Mouse (Mus musculus) intestine, postnatal 0 days (tissue): ENCODE measurements at regions not wholly inside any gene's neighbourhood (a gene's known extent, or its start where the extent isn't known, plus 50 kb on each side); places are given as distances from the start of the nearest gene placed in this dataset.
A peak's percentile ranks its signal among the peaks of the same experiment; 100 is the strongest.

Experiments used
- ATAC-seq: fragments of 200-750 bp; cut with Nextera tagmentation; 2 replicates; pipeline ENCODE4 v1.8.0; 2017; ENCODE audit warnings: mild to moderate bottlenecking, moderate TSS enrichment, moderate library complexity
- H3K27ac ChIP-seq: fragments of 300-500 bp; sonication (generic); 2 replicates; pipeline ENCODE4 v1.5.1; 2014; ENCODE audit warnings: mild to moderate bottlenecking, low read depth, low read length, moderate library complexity
- H3K27me3 ChIP-seq: fragments of 300-500 bp; sonication (generic); replicated peaks from 2 replicates; pipeline ENCODE4 v1.6.1; 2014; ENCODE audit warnings: low read length, mixed read lengths; ENCODE audit not compliant: control insufficient read depth, insufficient read depth
- H3K36me3 ChIP-seq: fragments of 300-500 bp; sonication (generic); 2 replicates; pipeline ENCODE4 v1.6.1; 2014; ENCODE audit warnings: mild to moderate bottlenecking, moderate library complexity; ENCODE audit not compliant: control insufficient read depth, insufficient read depth
- H3K4me1 ChIP-seq: fragments of 300-500 bp; sonication (generic); replicated peaks from 2 replicates; pipeline ENCODE4 v1.6.1; 2014; ENCODE audit warnings: antibody characterized with exemption, low read length, mixed read lengths; ENCODE audit not compliant: control insufficient read depth, insufficient read depth
- H3K4me2 ChIP-seq: fragments of 300-500 bp; sonication (generic); replicated peaks from 2 replicates; pipeline ENCODE4 v1.6.1; 2014; ENCODE audit warnings: low read depth, mild to moderate bottlenecking, moderate library complexity
- H3K4me3 ChIP-seq: fragments of 300-500 bp; sonication (generic); 2 replicates; pipeline ENCODE4 v1.5.1; 2014; ENCODE audit warnings: low read depth, low read length
- H3K9ac ChIP-seq: fragments of 300-500 bp; sonication (generic); 2 replicates; pipeline ENCODE4 v1.6.1; 2014; ENCODE audit warnings: mild to moderate bottlenecking, low read depth, low read length
- H3K9me3 ChIP-seq: fragments of 300-500 bp; sonication (generic); 2 replicates; pipeline ENCODE4 v1.6.1; 2016; ENCODE audit warnings: mixed run types; ENCODE audit not compliant: control insufficient read depth
- CTCF ChIP-seq: sonication (generic); IDR thresholded peaks from 2 replicates; pipeline ENCODE4 v1.5.1; 2016; ENCODE audit warnings: low read depth, mild to moderate bottlenecking, control low read depth, antibody characterized with exemption, moderate library complexity
- WGBS: fragments of 180-500 bp; shearing (Covaris S2); extraction: QIAGEN DNeasy Blood & Tissue Kit; methylation state at CpG from one replicate; pipeline ENCODE4 v1.1.7; 2014; 5-methylcytosine and 5-hydroxymethylcytosine counted together

DNA sequence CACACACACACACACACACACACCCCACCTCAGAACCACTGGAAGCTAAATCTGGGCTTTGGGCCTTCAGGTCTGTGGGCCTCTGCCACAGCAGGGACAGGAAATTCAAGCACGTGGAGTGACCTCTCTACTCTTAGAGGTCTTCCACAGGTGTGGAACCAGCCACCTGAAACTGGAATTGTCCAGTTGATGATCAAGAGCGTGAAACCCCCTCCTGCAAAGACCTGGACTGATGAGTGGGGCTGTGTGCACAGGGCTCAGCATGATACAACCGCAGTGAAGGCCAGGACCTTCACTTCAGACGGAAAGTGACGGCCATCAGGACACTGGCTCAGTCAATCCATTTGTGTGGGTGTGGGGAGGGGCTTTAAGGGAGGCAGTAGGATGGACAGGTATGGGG, 72.5 kb downstream of the Sik1 start:
- Histone ChIP-seq H3K4me3 (no peak overlapping the region), H3K27me3 (no peaks in the 10 kb centered on the region), H3K9ac (no peak overlapping the region), H3K36me3 (no peaks in the 10 kb centered on the region), H3K27ac (no peak overlapping the region), H3K9me3 (no peaks in the 10 kb centered on the region), H3K4me1 (no peaks in the 10 kb centered on the region), H3K4me2 (no peak overlapping the region)
- WGBS: 91% methylated on average over 5 of the region's 5 CpGs
- ATAC-seq: no peak
- no peak for TF ChIP-seq CTCF

DNA sequence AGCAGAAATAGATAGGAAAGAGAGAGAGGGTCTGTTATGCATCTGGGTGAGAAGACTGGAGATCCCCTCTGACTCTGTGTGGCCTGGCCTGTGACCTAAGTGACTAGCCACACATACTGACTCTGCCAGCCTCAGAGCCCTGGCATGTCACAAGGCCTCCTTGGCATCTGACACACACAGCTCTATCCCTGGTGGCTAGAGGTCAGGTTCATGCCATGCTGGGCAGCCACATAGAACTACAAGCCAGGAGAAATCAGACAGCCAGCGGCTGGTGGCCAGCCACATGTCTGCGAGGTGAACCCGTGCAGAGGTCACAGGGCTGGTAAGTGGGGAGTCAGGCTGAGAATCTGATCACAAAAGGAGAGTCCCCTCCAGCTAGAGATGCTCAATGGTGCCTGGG, 67.3 kb downstream of the Sik1 start:
- Histone ChIP-seq H3K9ac (no peak overlapping the region), H3K36me3 (no peaks in the 10 kb centered on the region), H3K4me1 (0 out of 2 replicates have a peak, but pooled peaks cover 6% of the 10 kb centered on the region), H3K4me3 (no peak overlapping the region), H3K9me3 (no peaks in the 10 kb centered on the region), H3K27me3 (no peaks in the 10 kb centered on the region), H3K27ac (no peak overlapping the region), H3K4me2 (no peak overlapping the region)
- ATAC-seq: no peak
- TF ChIP-seq CTCF: no peak
- WGBS: 96% methylated on average over 3 of the region's 3 CpGs

DNA sequence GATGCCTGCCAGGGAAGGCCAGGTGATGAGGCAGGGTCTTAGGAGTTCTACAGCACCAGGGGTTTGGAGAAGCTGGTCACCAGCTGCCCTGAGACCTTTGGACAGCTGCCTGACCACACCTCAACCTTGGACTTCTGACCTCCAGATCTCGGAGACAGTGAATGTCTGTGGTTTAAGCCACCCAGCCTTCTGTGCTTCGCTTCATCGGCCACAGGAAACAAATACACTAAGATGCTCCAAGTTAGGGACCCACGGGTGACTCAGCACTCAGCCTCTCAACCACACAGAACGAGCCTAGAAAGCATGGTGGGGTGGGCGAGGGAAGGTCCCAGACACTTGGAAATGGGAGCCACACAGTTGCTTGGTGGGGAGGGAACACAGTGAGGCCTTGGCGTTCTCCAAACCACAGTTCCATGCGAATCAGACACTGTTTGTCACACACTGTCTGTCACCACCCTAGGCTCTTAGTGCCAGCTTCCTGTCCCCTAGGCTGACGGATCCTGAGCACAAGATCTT, 66.5 kb downstream of the Sik1 start:
- no peak for TF ChIP-seq CTCF
- no peak overlapping the region for H3K4me3 ChIP-seq
- no peak overlapping the region for H3K27ac ChIP-seq
- no peak overlapping the region for H3K9ac ChIP-seq
- no peak for ATAC-seq
- no peaks in the 10 kb centered on the region for H3K36me3 ChIP-seq
- H3K4me2 ChIP-seq: no peak overlapping the region
- no peaks in the 10 kb centered on the region for H3K9me3 ChIP-seq
- WGBS: 68% methylated on average over 9 of the region's 9 CpGs
- H3K27me3 ChIP-seq: no peaks in the 10 kb centered on the region
- H3K4me1 ChIP-seq: 0 out of 2 replicates have a peak, but pooled peaks cover 6% of the 10 kb centered on the region

DNA sequence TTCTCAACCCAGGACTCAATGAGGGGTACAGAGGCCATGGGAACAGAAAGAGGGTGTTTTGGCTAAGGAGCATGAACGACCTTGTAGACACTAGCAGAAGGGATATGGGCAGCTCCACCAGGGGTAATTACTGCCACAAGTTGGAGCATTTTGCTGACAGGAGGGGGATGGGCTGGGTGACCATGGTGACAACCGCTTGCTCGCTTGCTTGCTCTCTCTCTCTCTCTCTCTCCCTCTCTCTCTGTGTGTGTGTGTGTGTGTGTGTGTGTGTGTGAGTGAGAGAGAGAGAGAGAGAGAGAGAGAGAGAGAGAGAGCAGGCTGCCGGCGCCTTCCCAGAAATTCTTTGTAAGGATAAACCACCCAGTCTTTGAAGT, 65.7 kb downstream of the Sik1 start:
- no peak overlapping the region for H3K4me3 ChIP-seq
- no peak overlapping the region for H3K27ac ChIP-seq
- ATAC-seq: no peak

DNA sequence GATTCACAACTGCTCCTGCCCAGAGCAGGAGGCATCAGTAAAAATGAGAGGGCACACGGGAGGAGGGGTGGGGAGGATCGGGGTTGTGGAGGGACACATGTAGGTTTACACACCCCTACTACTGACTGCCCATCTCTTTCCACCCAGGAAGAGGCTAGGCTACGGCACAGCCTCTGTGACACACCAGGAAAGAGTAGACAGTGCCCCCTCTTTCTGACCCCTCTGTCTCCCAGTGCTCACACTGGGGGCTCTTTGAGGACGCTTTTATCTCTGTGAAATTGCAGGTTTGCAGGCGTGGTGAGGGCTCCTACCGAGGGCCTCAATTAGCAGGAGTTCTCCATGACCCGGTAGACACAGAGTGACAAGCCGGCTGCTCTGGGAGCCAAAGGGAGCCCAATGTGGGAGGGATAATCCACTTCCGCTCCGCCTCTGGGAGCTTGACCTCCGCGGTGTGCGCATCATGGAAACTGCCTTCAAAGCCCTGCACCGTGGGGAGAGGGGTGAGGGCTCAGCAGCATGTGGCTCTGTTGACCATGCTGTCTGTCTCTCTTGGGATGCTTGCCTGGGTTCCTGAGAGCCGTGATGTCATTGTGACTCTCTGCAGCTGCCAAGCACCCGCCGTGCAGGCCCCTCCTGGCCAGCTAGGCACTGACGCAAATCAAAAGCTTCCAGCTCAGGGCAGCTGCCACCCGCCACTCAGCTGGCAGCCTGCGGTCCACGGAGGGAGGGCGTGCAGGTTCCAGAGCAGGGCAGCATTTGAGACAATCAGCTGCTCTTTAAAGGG, 65.1 kb downstream of the Sik1 start:
- ATAC-seq: peak; percentile 26; the same call in 1 of the 2 replicates
- H3K9me3 ChIP-seq: no peaks in the 10 kb centered on the region
- H3K27me3 ChIP-seq: no peaks in the 10 kb centered on the region
- no peak overlapping the region for H3K9ac ChIP-seq
- H3K4me1 ChIP-seq: 0 out of 2 replicates have a peak, but pooled peaks cover 6% of the 10 kb centered on the region
- no peak for TF ChIP-seq CTCF
- 31% methylated on average over 22 of the region's 22 CpGs for WGBS
- H3K36me3 ChIP-seq: no peaks in the 10 kb centered on the region
- no peak overlapping the region for H3K4me2 ChIP-seq
- H3K4me3 ChIP-seq: no peak overlapping the region
- no peak overlapping the region for H3K27ac ChIP-seq

More for the DNA sequence above, 65.7 kb downstream of the Sik1 start:
- TF ChIP-seq CTCF: no peak
- H3K4me2 ChIP-seq: no peak overlapping the region
- H3K4me1 ChIP-seq: 0 out of 2 replicates have a peak, but pooled peaks cover 6% of the 10 kb centered on the region
- H3K9me3 ChIP-seq: no peaks in the 10 kb centered on the region
- WGBS: 36% methylated on average over 5 of the region's 5 CpGs
- no peak overlapping the region for H3K9ac ChIP-seq
- H3K36me3 ChIP-seq: no peaks in the 10 kb centered on the region
- H3K27me3 ChIP-seq: no peaks in the 10 kb centered on the region

DNA sequence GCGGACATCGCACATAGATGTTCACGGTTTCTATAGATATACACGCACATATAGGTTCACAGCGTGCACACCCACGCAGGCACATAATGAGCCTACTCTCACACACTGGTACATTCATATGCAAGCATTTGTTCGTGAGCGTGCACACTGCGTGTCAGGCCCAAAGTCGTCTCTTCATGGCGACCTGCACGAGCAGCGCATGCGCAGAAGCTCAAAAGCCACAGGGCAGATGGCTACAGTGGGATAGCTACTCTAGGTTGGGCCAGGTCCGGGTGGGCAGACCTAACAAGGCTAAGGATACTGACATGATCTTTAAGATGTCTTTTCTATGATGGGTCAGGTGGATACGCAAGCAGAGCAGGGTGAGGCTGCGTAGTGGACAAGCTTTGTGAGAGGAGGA, 63.9 kb downstream of the Sik1 start:
- 97% methylated on average over 17 of the region's 17 CpGs for WGBS
- H3K27ac ChIP-seq: no peak overlapping the region
- H3K4me3 ChIP-seq: no peak overlapping the region
- no peak for ATAC-seq
- H3K4me2 ChIP-seq: no peak overlapping the region
- no peak for TF ChIP-seq CTCF
- no peaks in the 10 kb centered on the region for H3K9me3 ChIP-seq
- H3K27me3 ChIP-seq: no peaks in the 10 kb centered on the region
- H3K9ac ChIP-seq: no peak overlapping the region
- H3K4me1 ChIP-seq: 0 out of 2 replicates have a peak, but pooled peaks cover 6% of the 10 kb centered on the region
- no peaks in the 10 kb centered on the region for H3K36me3 ChIP-seq
